8 mouse cellular contexts compared by ENCODE assay signal in the genomic region with DNA sequence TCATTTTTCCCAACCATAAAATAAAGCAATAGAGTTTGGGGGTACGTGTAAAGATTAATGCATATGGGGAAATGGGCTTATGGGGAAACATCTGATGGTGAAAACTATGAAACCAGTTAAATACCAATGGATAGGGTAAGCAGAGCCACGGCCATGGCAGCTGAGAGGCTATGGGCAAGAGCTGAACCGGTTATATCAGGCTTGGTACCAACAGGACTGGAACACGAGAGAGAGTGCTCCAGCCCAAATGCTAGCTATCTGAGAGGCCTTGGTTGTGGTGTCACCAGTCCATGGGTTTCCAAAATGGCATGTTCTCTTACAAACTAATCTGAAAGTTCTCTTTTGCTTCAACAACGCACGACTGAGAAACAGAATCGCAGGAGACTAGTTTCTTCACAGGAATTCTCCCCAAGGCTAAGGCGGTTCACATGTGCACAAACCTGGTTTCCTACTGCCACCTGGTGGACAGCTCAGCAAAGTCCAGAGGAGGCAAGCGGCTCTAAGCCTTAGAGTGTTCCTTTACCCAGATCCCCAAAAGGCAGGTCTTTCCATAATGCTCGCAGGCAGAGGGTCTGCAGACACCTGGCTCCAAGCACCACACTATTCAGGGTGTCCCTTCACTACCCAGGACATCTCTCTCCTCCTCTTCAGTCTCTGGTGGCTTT.
A peak's percentile ranks its signal among the peaks of the same experiment; 100 is the strongest.
DNase-seq lines count a peak whose midpoint lies in the region; ATAC-seq lines count a peak whose summit lies in the region.

No protein-coding gene starts in this region.

- no peaks in the 10 kb centered on the region for H3K9me3 ChIP-seq in forebrain, embryonic 10.5 days
- no peaks in the 10 kb centered on the region for H3K9me3 ChIP-seq in hindbrain, embryonic 12.5 days (replicated peaks)
- no peaks in the 10 kb centered on the region for H3K9me3 ChIP-seq in lung, embryonic 15.5 days

- no peak overlapping the region for H3K4me2 ChIP-seq in hindbrain, embryonic 12.5 days (replicated peaks)
- no peak overlapping the region for H3K4me2 ChIP-seq in lung, embryonic 15.5 days

- WGBS in forebrain, embryonic 10.5 days = 37% methylated on average over 10 of the region's 10 CpGs
- WGBS in hindbrain, embryonic 12.5 days = 37% methylated on average over 10 of the region's 10 CpGs
- 29% methylated on average over 10 of the region's 10 CpGs for WGBS in lung, embryonic 15.5 days

- no peaks in the 10 kb centered on the region for H3K36me3 ChIP-seq in forebrain, embryonic 10.5 days (replicated peaks)
- H3K36me3 ChIP-seq in hindbrain, embryonic 12.5 days = no peaks in the 10 kb centered on the region
- H3K36me3 ChIP-seq in lung, embryonic 15.5 days = no peaks in the 10 kb centered on the region

- H3K9ac ChIP-seq in hindbrain, embryonic 12.5 days = no peak overlapping the region
- H3K9ac ChIP-seq in lung, embryonic 15.5 days = no peak overlapping the region

- DNase-seq in NIH3T3 (ENCODE audit: low read depth) = peak; percentile 82
- DNase-seq in c-Kit-positive CD71-negative TER-119-negative erythroid progenitor cells, embryonic 14.5 days (ENCODE audit: low read depth) = peak; percentile 35
- DNase-seq in forebrain, embryonic 10.5 days (ENCODE audit: extremely low spot score, low spot score) = peak; percentile 78
- DNase-seq in layer of hippocampus, adult 9-10 months (ENCODE audit: low spot score) = peak; percentile 42
- DNase-seq in retina, postnatal 1 day = peak; percentile 82

- no peaks in the 10 kb centered on the region for H3K4me1 ChIP-seq in forebrain, embryonic 10.5 days
- no peaks in the 10 kb centered on the region for H3K4me1 ChIP-seq in hindbrain, embryonic 12.5 days
- H3K4me1 ChIP-seq in lung, embryonic 15.5 days = no peaks in the 10 kb centered on the region

- no peak overlapping the region for H3K27ac ChIP-seq in forebrain, embryonic 10.5 days
- no peak overlapping the region for H3K27ac ChIP-seq in hindbrain, embryonic 12.5 days
- no peak overlapping the region for H3K27ac ChIP-seq in lung, embryonic 15.5 days

- no peak overlapping the region for H3K4me3 ChIP-seq in forebrain, embryonic 10.5 days
- no peak overlapping the region for H3K4me3 ChIP-seq in hindbrain, embryonic 12.5 days
- no peak overlapping the region for H3K4me3 ChIP-seq in lung, embryonic 15.5 days

- peak; percentile 96 for ATAC-seq in hindbrain, embryonic 12.5 days (ENCODE audit: low FRiP score)
- peak; percentile 83 for ATAC-seq in lung, embryonic 15.5 days (ENCODE audit: borderline replicate concordance, extremely low read depth, low FRiP score, low TSS enrichment)
- no peak for ATAC-seq in activated CD4-positive, CD25-positive, alpha-beta regulatory T cell, adult 4 months

- no peaks in the 10 kb centered on the region for H3K27me3 ChIP-seq in forebrain, embryonic 10.5 days (ENCODE audit: poor library complexity, severe bottlenecking)
- no peaks in the 10 kb centered on the region for H3K27me3 ChIP-seq in hindbrain, embryonic 12.5 days
- no peaks in the 10 kb centered on the region for H3K27me3 ChIP-seq in lung, embryonic 15.5 days
